Comparison of ENCODE assay signal across 38 mouse cellular contexts in the genomic region with DNA sequence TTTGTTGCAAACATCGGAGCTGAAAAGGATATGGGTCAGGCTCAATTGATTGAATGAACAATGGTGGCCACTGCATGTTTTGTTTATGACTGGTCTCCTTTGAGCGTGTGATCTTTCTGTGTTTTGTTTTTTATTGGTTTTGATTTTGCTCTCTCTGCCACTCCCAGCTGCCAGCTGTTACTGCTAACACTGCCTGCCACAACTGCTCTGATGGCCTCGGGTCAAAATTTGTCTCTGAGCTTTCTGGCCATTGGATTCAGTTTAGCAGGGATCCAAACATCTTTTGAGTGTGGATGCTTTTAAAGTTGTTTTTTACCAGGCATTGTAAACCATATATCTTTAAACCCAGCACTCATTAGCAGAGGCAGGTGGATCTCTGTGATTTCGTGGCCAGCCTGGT. TPM values are rescaled to one million over a fixed set of nuclear protein-coding genes. Genes with fewer than 3 reads are reported as not detected.
"Had no signal": no experiment of that assay in that cellular context is flagged by ENCODE, and none has a peak within 500 bp of the region (broad histone marks: within the 10 kb centered on the region; RNA-seq: fewer than 3 reads in every experiment).

No protein-coding gene starts in this region.

- H3K27me3 ChIP-seq: embryonic facial prominence, embryonic 12.5 days; embryonic facial prominence, embryonic 15.5 days had no signal

- H3K4me2 ChIP-seq: embryonic facial prominence, embryonic 12.5 days; embryonic facial prominence, embryonic 15.5 days; forebrain, embryonic 12.5 days; forebrain, embryonic 13.5 days; forebrain, embryonic 15.5 days had no signal

- ATAC-seq: forebrain, embryonic 13.5 days; forebrain, embryonic 14.5 days; forebrain, embryonic 15.5 days; forebrain, embryonic 16.5 days; forebrain, postnatal 0 days had no signal

- H3K9ac ChIP-seq: embryonic facial prominence, embryonic 12.5 days; embryonic facial prominence, embryonic 15.5 days; forebrain, embryonic 12.5 days; forebrain, embryonic 13.5 days; forebrain, embryonic 15.5 days; forebrain, postnatal 0 days had no signal

- H3K27ac ChIP-seq: embryonic facial prominence, embryonic 12.5 days; embryonic facial prominence, embryonic 15.5 days; forebrain, embryonic 10.5 days; forebrain, embryonic 12.5 days; forebrain, embryonic 13.5 days; forebrain, embryonic 15.5 days; gastrocnemius, adult 2 months; heart, adult 2 months had no signal

- H3K9me3 ChIP-seq: embryonic facial prominence, embryonic 12.5 days; embryonic facial prominence, embryonic 15.5 days; forebrain, embryonic 10.5 days; forebrain, embryonic 12.5 days; forebrain, embryonic 13.5 days; forebrain, embryonic 15.5 days had no signal

- H3K36me3 ChIP-seq: embryonic facial prominence, embryonic 12.5 days; embryonic facial prominence, embryonic 15.5 days; forebrain, embryonic 10.5 days; forebrain, embryonic 12.5 days; forebrain, embryonic 15.5 days had no signal

- DNase-seq: cerebellum, adult 18-20 months; cerebellum, adult 2 months; cerebellum, adult 8-10 months; cerebellum, adult 9-10 months; cerebellum, adult 9-11 months; cerebellum, postnatal 10 days; cerebellum, postnatal 14 days; cerebellum, postnatal 25 days; cerebellum, postnatal 36 days; embryo, embryonic 11 days; forebrain, postnatal 0 days; gastrocnemius, adult 2 months; gastrocnemius, postnatal 10 days; gastrocnemius, postnatal 14 days; gastrocnemius, postnatal 25 days; gastrocnemius, postnatal 36 days; heart, adult 18-20 months; heart, adult 2 months had no signal

- H3K4me1 ChIP-seq: embryonic facial prominence, embryonic 12.5 days; embryonic facial prominence, embryonic 15.5 days; forebrain, embryonic 10.5 days; forebrain, embryonic 12.5 days; forebrain, embryonic 13.5 days; forebrain, embryonic 15.5 days had no signal

- H3K4me3 ChIP-seq: embryonic facial prominence, embryonic 12.5 days; embryonic facial prominence, embryonic 15.5 days; erythroblast, embryonic 14.5 days; forebrain, embryonic 10.5 days; forebrain, embryonic 12.5 days; forebrain, embryonic 13.5 days; forebrain, embryonic 15.5 days; gastrocnemius, adult 2 months; heart, adult 2 months had no signal

RNA-seq across cellular contexts. Expression of a gene that starts 47.9 kb away (rescaled TPM):
- total RNA-seq: common myeloid progenitor, adult 5-6 weeks; forebrain, postnatal 0 days; gastrocnemius, adult 18-20 months; gastrocnemius, adult 2 months; gastrocnemius, adult 8-10 months; gastrocnemius, postnatal 10 days; gastrocnemius, postnatal 14 days; gastrocnemius, postnatal 25 days; gastrocnemius, postnatal 36 days; gastrocnemius, postnatal 4 days; granulocyte monocyte progenitor cell, adult 5-6 weeks; heart, adult 18-20 months; heart, adult 2 months; heart, adult 8-10 months had no signal
- polyA plus RNA-seq: cerebellum, adult 2 months; cortical plate, adult 2 months; embryonic facial prominence, embryonic 11.5 days; embryonic facial prominence, embryonic 12.5 days; embryonic facial prominence, embryonic 14.5 days; embryonic facial prominence, embryonic 15.5 days; erythroblast, embryonic 14.5 days; forebrain, embryonic 10.5 days; forebrain, embryonic 11.5 days; forebrain, embryonic 12.5 days; forebrain, embryonic 13.5 days; forebrain, embryonic 14.5 days; forebrain, embryonic 15.5 days; forebrain, embryonic 16.5 days; forebrain, postnatal 0 days; frontal cortex, adult 2 months had no signal

RNA-seq across cellular contexts. Expression of a gene that starts 55.1 kb away (rescaled TPM):
- total RNA-seq: granulocyte monocyte progenitor cell, adult 5-6 weeks; heart, adult 18-20 months; heart, adult 2 months had no signal
